Mouse (Mus musculus): ENCODE results near the gene Sbno2. TPM values are rescaled to one million over a fixed set of nuclear protein-coding genes. Genes with fewer than 3 reads are reported as not detected.

Sbno2 gene
- polyA plus RNA-seq, 1 experiment: 126 TPM

DNA sequence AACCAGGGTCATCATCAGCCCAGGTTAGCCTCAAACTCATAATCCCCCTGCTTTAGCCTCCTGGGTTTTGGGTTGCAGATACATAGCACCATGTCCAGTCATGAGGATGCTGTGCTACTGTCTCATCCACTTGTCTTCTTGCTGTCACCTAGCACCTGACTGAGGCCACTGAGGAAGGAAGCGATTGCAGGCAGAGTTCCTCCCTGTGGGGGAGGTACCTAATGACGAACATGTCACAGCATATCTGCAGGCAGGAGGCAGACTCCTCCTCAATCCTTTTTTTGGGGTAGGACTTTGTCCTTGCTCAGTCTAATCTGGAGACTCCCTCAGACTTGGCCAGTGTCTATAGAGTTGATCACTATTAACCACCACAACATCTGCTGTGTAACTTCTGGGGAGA is 16.3 kb upstream of the Sbno2 start:
- Histone ChIP-seq H3K36me3 (ENCODE audit: control insufficient read depth, insufficient read depth, low read length) (peaks cover 32% of the 10 kb centered on the region), H3K4me1 (ENCODE audit: control insufficient read depth, insufficient read depth, insufficient read length, low read length) (peaks cover 17% of the 10 kb centered on the region), H3K4me3 (ENCODE audit: low read depth, low read length) (no peak overlapping the region), H3K27ac (ENCODE audit: insufficient read depth, low read depth, low read length) (no peak overlapping the region), H3K27me3 (ENCODE audit: control insufficient read depth, insufficient read depth, low read length) (no peaks in the 10 kb centered on the region)
- TF ChIP-seq CTCF (IDR thresholded peaks at IDR 0.05; ENCODE audit: extremely low read depth, insufficient read length, insufficient replicate concordance, low read depth, low read length) (no peak), POLR2A (IDR thresholded peaks at IDR 0.05; ENCODE audit: low read depth, low read length) (no peak)
- WGBS: 75% methylated on average over 2 of the region's 2 CpGs

DNA sequence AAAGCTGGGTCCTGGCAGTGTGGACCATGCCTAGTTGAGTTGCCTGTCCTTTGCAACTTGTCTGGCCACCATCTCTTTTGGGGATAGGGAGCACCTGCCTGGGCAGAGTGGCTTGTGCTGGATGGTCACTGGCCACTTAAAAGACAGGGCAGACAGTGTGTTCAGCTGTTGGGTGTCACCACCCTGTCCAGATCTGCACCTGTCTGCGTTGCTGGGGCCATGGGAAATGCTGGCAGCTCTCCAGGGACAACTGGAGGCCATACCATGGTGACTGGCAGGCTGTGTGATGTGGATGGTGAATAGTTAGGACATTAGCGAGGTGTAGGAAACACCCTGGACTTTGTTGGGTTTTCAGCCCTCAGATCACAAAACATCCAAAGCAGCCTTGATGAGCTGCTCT is 14.8 kb upstream of the Sbno2 start:
- WGBS: 34% methylated on average over 2 of the region's 2 CpGs
- Histone ChIP-seq H3K27ac (ENCODE audit: insufficient read depth, low read depth, low read length) (no peak overlapping the region), H3K36me3 (ENCODE audit: control insufficient read depth, insufficient read depth, low read length) (peaks cover 21% of the 10 kb centered on the region), H3K27me3 (ENCODE audit: control insufficient read depth, insufficient read depth, low read length) (no peaks in the 10 kb centered on the region), H3K4me3 (ENCODE audit: low read depth, low read length) (no peak overlapping the region), H3K4me1 (ENCODE audit: control insufficient read depth, insufficient read depth, insufficient read length, low read length) (peaks cover 17% of the 10 kb centered on the region)
- no peak for TF ChIP-seq POLR2A (IDR thresholded peaks at IDR 0.05; ENCODE audit: low read depth, low read length)
- TF ChIP-seq CTCF (IDR thresholded peaks at IDR 0.05; ENCODE audit: extremely low read depth, insufficient read length, insufficient replicate concordance, low read depth, low read length): no peak

DNA sequence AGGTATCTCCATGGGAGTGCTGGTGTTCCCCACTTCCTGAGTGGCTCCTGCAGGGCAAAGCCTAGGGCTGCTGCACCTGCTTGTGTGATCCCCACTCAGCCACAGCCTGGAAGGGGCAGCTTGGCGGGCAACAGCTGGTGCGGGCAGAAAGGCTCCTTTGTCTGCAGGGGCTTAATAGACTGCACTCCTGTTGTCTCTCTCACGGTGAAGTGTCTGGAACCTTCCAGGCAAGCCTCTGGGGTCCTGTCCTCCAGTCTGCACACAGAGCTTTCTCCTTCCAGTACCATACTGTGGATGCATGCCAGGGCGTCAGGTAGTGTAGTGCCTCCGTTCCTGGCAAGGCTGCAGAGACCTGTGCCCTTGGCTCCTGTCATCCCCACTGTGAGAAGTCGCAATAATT is 13.2 kb upstream of the Sbno2 start:
- H3K4me1 ChIP-seq (ENCODE audit: control insufficient read depth, insufficient read depth, insufficient read length, low read length): peaks cover 19% of the 10 kb centered on the region
- H3K27ac ChIP-seq (ENCODE audit: insufficient read depth, low read depth, low read length): no peak overlapping the region
- 58% methylated on average over 6 of the region's 6 CpGs for WGBS
- no peak overlapping the region for H3K4me3 ChIP-seq (ENCODE audit: low read depth, low read length)
- TF ChIP-seq POLR2A (IDR thresholded peaks at IDR 0.05; ENCODE audit: low read depth, low read length): no peak
- TF ChIP-seq CTCF (IDR thresholded peaks at IDR 0.05; ENCODE audit: extremely low read depth, insufficient read length, insufficient replicate concordance, low read depth, low read length): no peak
- no peaks in the 10 kb centered on the region for H3K27me3 ChIP-seq (ENCODE audit: control insufficient read depth, insufficient read depth, low read length)
- peaks cover 17% of the 10 kb centered on the region for H3K36me3 ChIP-seq (ENCODE audit: control insufficient read depth, insufficient read depth, low read length)

DNA sequence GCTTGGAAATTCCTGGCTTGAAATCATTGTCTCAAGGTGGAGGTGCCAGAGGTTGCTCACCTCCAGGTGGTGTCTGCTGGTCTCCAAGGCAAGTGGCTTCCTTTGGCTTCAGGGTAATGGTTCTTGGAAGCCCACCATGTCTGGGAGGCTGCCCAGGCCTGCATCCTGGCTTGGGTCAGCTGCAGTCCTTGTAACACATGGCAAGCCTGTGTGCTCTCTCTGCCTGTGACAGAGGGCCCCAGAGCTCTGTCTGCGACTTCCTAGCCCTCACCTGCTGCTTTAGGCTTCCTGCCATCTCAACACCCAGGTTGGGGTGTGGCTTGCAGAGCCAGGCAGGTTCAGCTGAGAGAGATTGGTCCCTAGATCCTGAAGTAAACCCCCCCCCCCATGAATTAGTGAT is 12.4 kb upstream of the Sbno2 start:
- 7% methylated on average over 1 of the region's 1 CpGs for WGBS
- no peaks in the 10 kb centered on the region for H3K27me3 ChIP-seq (ENCODE audit: control insufficient read depth, insufficient read depth, low read length)
- H3K36me3 ChIP-seq (ENCODE audit: control insufficient read depth, insufficient read depth, low read length): peaks cover 17% of the 10 kb centered on the region
- peaks cover 20% of the 10 kb centered on the region for H3K4me1 ChIP-seq (ENCODE audit: control insufficient read depth, insufficient read depth, insufficient read length, low read length)
- no peak for TF ChIP-seq POLR2A (IDR thresholded peaks at IDR 0.05; ENCODE audit: low read depth, low read length)
- TF ChIP-seq CTCF (IDR thresholded peaks at IDR 0.05; ENCODE audit: extremely low read depth, insufficient read length, insufficient replicate concordance, low read depth, low read length): no peak
- peak overlapping the region; percentile 17 for H3K27ac ChIP-seq (ENCODE audit: insufficient read depth, low read depth, low read length)
- peak overlapping the region; percentile 87 for H3K4me3 ChIP-seq (ENCODE audit: low read depth, low read length)

DNA sequence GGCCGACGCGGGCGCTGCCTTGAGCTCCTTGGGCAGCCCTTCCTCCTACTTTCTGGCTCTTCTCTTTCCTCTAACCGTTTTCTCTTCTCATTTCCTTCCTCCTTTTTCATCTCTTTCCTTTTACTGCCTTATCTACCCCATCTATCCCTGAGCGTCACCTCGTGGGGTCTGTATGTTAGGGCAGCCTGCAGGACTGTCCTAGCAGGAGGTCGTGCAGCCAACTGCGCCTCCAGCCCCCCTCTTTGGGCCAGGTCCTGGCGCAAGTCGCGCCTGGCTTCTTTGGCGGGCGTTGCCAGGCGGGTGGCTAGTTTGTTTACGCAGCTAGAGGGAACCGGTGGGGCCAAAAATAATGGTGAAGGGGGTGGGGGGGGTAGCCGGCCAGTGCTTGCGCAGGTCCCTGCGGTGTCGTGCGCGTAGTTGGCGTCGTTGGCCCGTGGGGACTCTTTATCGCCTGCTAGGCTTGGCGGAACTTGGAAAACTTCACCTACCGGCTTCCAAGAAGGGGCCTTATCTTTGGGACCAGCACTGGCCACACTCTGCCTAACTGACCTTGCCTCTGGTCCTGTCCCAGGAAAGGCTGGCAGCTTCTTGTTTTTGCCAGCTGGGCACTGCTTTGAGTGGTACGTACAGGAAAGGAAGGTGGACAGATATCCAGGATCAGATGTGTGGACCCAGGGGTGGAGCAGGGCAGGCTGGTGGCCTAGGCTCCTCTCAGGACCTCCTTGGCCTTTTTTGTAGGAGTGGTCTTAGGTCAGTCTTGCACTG is 11.7 kb upstream of the Sbno2 start:
- Histone ChIP-seq H3K4me3 (ENCODE audit: low read depth, low read length) (peak overlapping the region; percentile 87), H3K36me3 (ENCODE audit: control insufficient read depth, insufficient read depth, low read length) (peaks cover 16% of the 10 kb centered on the region), H3K27me3 (ENCODE audit: control insufficient read depth, insufficient read depth, low read length) (no peaks in the 10 kb centered on the region), H3K27ac (ENCODE audit: insufficient read depth, low read depth, low read length) (peak overlapping the region; percentile 17), H3K4me1 (ENCODE audit: control insufficient read depth, insufficient read depth, insufficient read length, low read length) (peaks cover 20% of the 10 kb centered on the region)
- 2% methylated on average over 30 of the region's 30 CpGs for WGBS
- TF ChIP-seq POLR2A (IDR thresholded peaks at IDR 0.05; ENCODE audit: low read depth, low read length): no peak; the same call in 1 of the 2 replicates
- no peak for TF ChIP-seq CTCF (IDR thresholded peaks at IDR 0.05; ENCODE audit: extremely low read depth, insufficient read length, insufficient replicate concordance, low read depth, low read length)

DNA sequence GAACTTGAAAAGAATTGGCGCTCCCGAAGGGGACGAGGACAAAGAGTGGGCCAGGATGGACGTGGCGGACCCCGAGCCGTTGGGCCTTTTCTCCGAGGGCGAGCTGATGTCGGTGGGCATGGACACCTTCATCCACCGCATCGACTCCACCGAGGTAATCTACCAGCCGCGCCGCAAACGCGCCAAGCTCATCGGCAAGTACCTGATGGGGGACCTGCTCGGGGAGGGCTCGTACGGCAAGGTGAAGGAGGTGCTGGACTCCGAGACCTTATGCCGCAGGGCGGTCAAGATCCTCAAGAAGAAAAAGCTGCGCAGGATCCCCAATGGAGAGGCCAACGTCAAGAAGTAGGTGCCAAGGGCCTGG is 11.2 kb upstream of the Sbno2 start:
- under 1% methylated on average over 27 of the region's 27 CpGs for WGBS
- peak overlapping the region; percentile 17; the same call in 1 of the 2 replicates for H3K27ac ChIP-seq (ENCODE audit: insufficient read depth, low read depth, low read length)
- H3K27me3 ChIP-seq (ENCODE audit: control insufficient read depth, insufficient read depth, low read length): no peaks in the 10 kb centered on the region
- peaks cover 20% of the 10 kb centered on the region for H3K4me1 ChIP-seq (ENCODE audit: control insufficient read depth, insufficient read depth, insufficient read length, low read length)
- TF ChIP-seq POLR2A (IDR thresholded peaks at IDR 0.05; ENCODE audit: low read depth, low read length) (no peak), CTCF (IDR thresholded peaks at IDR 0.05; ENCODE audit: extremely low read depth, insufficient read length, insufficient replicate concordance, low read depth, low read length) (no peak)
- peaks cover 12% of the 10 kb centered on the region for H3K36me3 ChIP-seq (ENCODE audit: control insufficient read depth, insufficient read depth, low read length)
- H3K4me3 ChIP-seq (ENCODE audit: low read depth, low read length): peak overlapping the region; percentile 87

DNA sequence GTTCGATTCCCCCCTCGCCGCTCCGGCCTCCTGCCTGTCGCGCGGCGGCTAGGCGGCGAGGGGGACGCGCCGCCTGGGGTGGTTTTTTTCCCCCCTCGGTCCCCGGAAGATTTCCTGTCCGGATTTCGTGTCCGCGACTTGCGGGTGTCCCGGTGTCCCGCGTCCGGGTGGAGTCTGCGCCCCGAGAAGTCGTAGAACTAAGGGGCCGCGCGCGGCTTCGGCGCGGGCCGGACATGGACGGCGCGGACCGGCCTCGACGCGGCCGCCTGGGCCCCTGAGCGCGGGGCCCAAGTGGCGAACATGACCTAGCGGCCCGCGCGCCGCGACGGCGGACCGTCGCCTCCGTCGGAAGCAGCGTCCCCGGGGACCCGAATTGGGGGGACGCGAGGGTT is 10.6 kb upstream of the Sbno2 start:
- TF ChIP-seq POLR2A (IDR thresholded peaks at IDR 0.05; ENCODE audit: low read depth, low read length) (no peak; the same call in 1 of the 2 replicates), CTCF (IDR thresholded peaks at IDR 0.05; ENCODE audit: extremely low read depth, insufficient read length, insufficient replicate concordance, low read depth, low read length) (no peak)
- peak overlapping the region; percentile 33 for H3K27ac ChIP-seq (ENCODE audit: insufficient read depth, low read depth, low read length)
- peaks cover 11% of the 10 kb centered on the region for H3K36me3 ChIP-seq (ENCODE audit: control insufficient read depth, insufficient read depth, low read length)
- no peaks in the 10 kb centered on the region for H3K27me3 ChIP-seq (ENCODE audit: control insufficient read depth, insufficient read depth, low read length)
- WGBS: under 1% methylated on average over 63 of the region's 63 CpGs
- H3K4me3 ChIP-seq (ENCODE audit: low read depth, low read length): peak overlapping the region; percentile 87
- peaks cover 20% of the 10 kb centered on the region for H3K4me1 ChIP-seq (ENCODE audit: control insufficient read depth, insufficient read depth, insufficient read length, low read length)

Data from small intestine, adult 2 months (tissue).